In genomic region chr19:20403740-20404139, GRCm38 (mm10) we compare ENCODE assay signal across 23 mouse cellular contexts.
"Had no signal": no experiment of that assay in that cellular context is flagged by ENCODE, and none has a peak within 500 bp of the region (broad histone marks: within the 10 kb centered on the region; RNA-seq: fewer than 3 reads in every experiment).

No protein-coding gene starts in this region.

- H3K27ac ChIP-seq: liver, embryonic 15.5 days; lung, embryonic 15.5 days; macrophage; midbrain, embryonic 13.5 days; neural tube, embryonic 13.5 days; neural tube, embryonic 15.5 days had no signal

- H3K9ac ChIP-seq: liver, embryonic 15.5 days; liver, postnatal 0 days; lung, embryonic 15.5 days; midbrain, embryonic 13.5 days; neural tube, embryonic 13.5 days; neural tube, embryonic 15.5 days had no signal

- H3K4me2 ChIP-seq: liver, embryonic 15.5 days; lung, embryonic 15.5 days; midbrain, embryonic 11.5 days; midbrain, embryonic 13.5 days; neural tube, embryonic 13.5 days; neural tube, embryonic 15.5 days had no signal

- H3K36me3 ChIP-seq: liver, embryonic 15.5 days; lung, embryonic 15.5 days; midbrain, embryonic 13.5 days; neural tube, embryonic 13.5 days; neural tube, embryonic 15.5 days had no signal

- H3K9me3 ChIP-seq: liver, embryonic 15.5 days; lung, embryonic 15.5 days; megakaryocyte, embryonic 14.5 days; midbrain, embryonic 13.5 days; neural tube, embryonic 13.5 days; neural tube, embryonic 15.5 days had no signal

- H3K4me3 ChIP-seq: liver, embryonic 15.5 days; lung, embryonic 15.5 days; megakaryocyte, embryonic 14.5 days; midbrain, embryonic 13.5 days; myocyte; neural tube, embryonic 13.5 days; neural tube, embryonic 15.5 days had no signal

- H3K27me3 ChIP-seq: liver, embryonic 15.5 days; lung, embryonic 15.5 days; megakaryocyte, embryonic 14.5 days; midbrain, embryonic 13.5 days; neural tube, embryonic 13.5 days; neural tube, embryonic 15.5 days had no signal

- DNase-seq: liver, postnatal 0 days; lung, adult 2 months; lung, postnatal 14 days; lung, postnatal 36 days; retina, postnatal 1 day; right cerebral cortex, adult 18-20 months; right cerebral cortex, postnatal 25 days; right cerebral cortex, postnatal 4 days; spleen, adult 18-20 months; thymus, adult 18-20 months; thymus, postnatal 14 days; thymus, postnatal 36 days had no signal

- H3K4me1 ChIP-seq: liver, embryonic 15.5 days; midbrain, embryonic 13.5 days; neural tube, embryonic 13.5 days; neural tube, embryonic 15.5 days had no signal

- ATAC-seq: liver, postnatal 0 days; lung, postnatal 0 days; midbrain, embryonic 13.5 days; midbrain, embryonic 16.5 days had no signal
